Mouse (Mus musculus): ENCODE data around the gene Dgki. TPM values are rescaled to one million over a fixed set of nuclear protein-coding genes. Genes with fewer than 3 reads are reported as not detected.

Dgki gene
- polyA plus RNA-seq, 1 experiment from 2014 or later = 7.6 TPM

GRCm38 (mm10) chr6:37241434-37241833 lies 58.5 kb downstream of the Dgki start:
- no peak overlapping the region for H3K4me3 ChIP-seq (ENCODE audit: low read depth, low read length)
- no peak overlapping the region for H3K27ac ChIP-seq (ENCODE audit: low read length)
- no peaks in the 10 kb centered on the region for H3K27me3 ChIP-seq (ENCODE audit: control insufficient read depth, insufficient read depth, low read depth, low read length)
- no peaks in the 10 kb centered on the region for H3K9me3 ChIP-seq (replicated peaks; ENCODE audit: control insufficient read depth, low read length, poor library complexity, severe bottlenecking)
- no peak overlapping the region for H3K9ac ChIP-seq (ENCODE audit: low read depth, low read length)
- peaks cover 10% of the 10 kb centered on the region for H3K4me1 ChIP-seq (ENCODE audit: control insufficient read depth, insufficient read depth, low read length)
- WGBS = 91% methylated on average over 4 of the region's 4 CpGs
- H3K36me3 ChIP-seq (ENCODE audit: control insufficient read depth, insufficient read depth, low read length) = no peaks in the 10 kb centered on the region
- no peak for ATAC-seq
- no peak overlapping the region for H3K4me2 ChIP-seq (ENCODE audit: low read length)

GRCm38 (mm10) chr6:37240140-37240539 lies 59.8 kb downstream of the Dgki start:
- Histone ChIP-seq H3K4me2 (ENCODE audit: low read length) (no peak overlapping the region), H3K27me3 (ENCODE audit: control insufficient read depth, insufficient read depth, low read depth, low read length) (no peaks in the 10 kb centered on the region), H3K9me3 (replicated peaks; ENCODE audit: control insufficient read depth, low read length, poor library complexity, severe bottlenecking) (no peaks in the 10 kb centered on the region), H3K9ac (ENCODE audit: low read depth, low read length) (no peak overlapping the region), H3K36me3 (ENCODE audit: control insufficient read depth, insufficient read depth, low read length) (no peaks in the 10 kb centered on the region), H3K4me3 (ENCODE audit: low read depth, low read length) (no peak overlapping the region), H3K4me1 (ENCODE audit: control insufficient read depth, insufficient read depth, low read length) (peaks cover 8% of the 10 kb centered on the region), H3K27ac (ENCODE audit: low read length) (no peak overlapping the region)
- ATAC-seq = no peak
- 65% methylated on average over 7 of the region's 7 CpGs for WGBS

- no peaks in the 10 kb centered on the region for H3K9me3 ChIP-seq (replicated peaks; ENCODE audit: control insufficient read depth, low read length, poor library complexity, severe bottlenecking)
- 76% methylated on average over 2 of the region's 2 CpGs for WGBS
- no peaks in the 10 kb centered on the region for H3K36me3 ChIP-seq (ENCODE audit: control insufficient read depth, insufficient read depth, low read length)
- H3K4me1 ChIP-seq (ENCODE audit: control insufficient read depth, insufficient read depth, low read length) = 0 out of 2 replicates have a peak, but pooled peaks cover 2% of the 10 kb centered on the region
- no peak overlapping the region for H3K27ac ChIP-seq (ENCODE audit: low read length)
- no peak overlapping the region for H3K4me2 ChIP-seq (ENCODE audit: low read length)
- no peaks in the 10 kb centered on the region for H3K27me3 ChIP-seq (ENCODE audit: control insufficient read depth, insufficient read depth, low read depth, low read length)
- ATAC-seq = no peak; the same call in 1 of the 2 replicates
- no peak overlapping the region for H3K4me3 ChIP-seq (ENCODE audit: low read depth, low read length)
- no peak overlapping the region for H3K9ac ChIP-seq (ENCODE audit: low read depth, low read length)
Observed at GRCm38 (mm10) chr6:37236893-37237292, 63.1 kb downstream of the Dgki start.

- ATAC-seq = no peak
- H3K4me3 ChIP-seq (ENCODE audit: low read depth, low read length) = no peak overlapping the region
- H3K4me2 ChIP-seq (ENCODE audit: low read length) = no peak overlapping the region
- no peaks in the 10 kb centered on the region for H3K27me3 ChIP-seq (ENCODE audit: control insufficient read depth, insufficient read depth, low read depth, low read length)
- H3K9me3 ChIP-seq (replicated peaks; ENCODE audit: control insufficient read depth, low read length, poor library complexity, severe bottlenecking) = no peaks in the 10 kb centered on the region
- WGBS = 59% methylated on average over 6 of the region's 6 CpGs
- H3K27ac ChIP-seq (ENCODE audit: low read length) = no peak overlapping the region
- H3K36me3 ChIP-seq (ENCODE audit: control insufficient read depth, insufficient read depth, low read length) = no peaks in the 10 kb centered on the region
- no peak overlapping the region for H3K9ac ChIP-seq (ENCODE audit: low read depth, low read length)
- no peaks in the 10 kb centered on the region for H3K4me1 ChIP-seq (ENCODE audit: control insufficient read depth, insufficient read depth, low read length)
Observed at GRCm38 (mm10) chr6:37231148-37231547, 68.8 kb downstream of the Dgki start.

GRCm38 (mm10) chr6:37222947-37223510 lies 77.0 kb downstream of the Dgki start:
- Histone ChIP-seq H3K4me1 (ENCODE audit: control insufficient read depth, insufficient read depth, low read length) (peaks cover 11% of the 10 kb centered on the region), H3K9ac (ENCODE audit: low read depth, low read length) (no peak overlapping the region), H3K27me3 (ENCODE audit: control insufficient read depth, insufficient read depth, low read depth, low read length) (no peaks in the 10 kb centered on the region), H3K36me3 (ENCODE audit: control insufficient read depth, insufficient read depth, low read length) (no peaks in the 10 kb centered on the region), H3K4me3 (ENCODE audit: low read depth, low read length) (no peak overlapping the region), H3K4me2 (ENCODE audit: low read length) (no peak overlapping the region), H3K9me3 (replicated peaks; ENCODE audit: control insufficient read depth, low read length, poor library complexity, severe bottlenecking) (no peaks in the 10 kb centered on the region), H3K27ac (ENCODE audit: low read length) (no peak overlapping the region)
- WGBS = 63% methylated on average over 7 of the region's 7 CpGs
- no peak for ATAC-seq

GRCm38 (mm10) chr6:37222016-37222415 lies 78.0 kb downstream of the Dgki start:
- H3K9ac ChIP-seq (ENCODE audit: low read depth, low read length) = no peak overlapping the region
- H3K27ac ChIP-seq (ENCODE audit: low read length) = no peak overlapping the region
- H3K4me3 ChIP-seq (ENCODE audit: low read depth, low read length) = no peak overlapping the region
- no peaks in the 10 kb centered on the region for H3K36me3 ChIP-seq (ENCODE audit: control insufficient read depth, insufficient read depth, low read length)
- ATAC-seq = no peak
- no peaks in the 10 kb centered on the region for H3K9me3 ChIP-seq (replicated peaks; ENCODE audit: control insufficient read depth, low read length, poor library complexity, severe bottlenecking)
- H3K4me2 ChIP-seq (ENCODE audit: low read length) = no peak overlapping the region
- H3K4me1 ChIP-seq (ENCODE audit: control insufficient read depth, insufficient read depth, low read length) = peaks cover 12% of the 10 kb centered on the region
- no peaks in the 10 kb centered on the region for H3K27me3 ChIP-seq (ENCODE audit: control insufficient read depth, insufficient read depth, low read depth, low read length)
- WGBS = 52% methylated on average over 6 of the region's 6 CpGs

GRCm38 (mm10) chr6:37219110-37219509 lies 80.9 kb downstream of the Dgki start:
- no peak overlapping the region for H3K27ac ChIP-seq (ENCODE audit: low read length)
- H3K9ac ChIP-seq (ENCODE audit: low read depth, low read length) = no peak overlapping the region
- ATAC-seq = no peak
- no peak overlapping the region for H3K4me3 ChIP-seq (ENCODE audit: low read depth, low read length)
- H3K4me2 ChIP-seq (ENCODE audit: low read length) = no peak overlapping the region
- H3K27me3 ChIP-seq (ENCODE audit: control insufficient read depth, insufficient read depth, low read depth, low read length) = no peaks in the 10 kb centered on the region
- no peaks in the 10 kb centered on the region for H3K36me3 ChIP-seq (ENCODE audit: control insufficient read depth, insufficient read depth, low read length)
- no peaks in the 10 kb centered on the region for H3K9me3 ChIP-seq (replicated peaks; ENCODE audit: control insufficient read depth, low read length, poor library complexity, severe bottlenecking)
- WGBS = 76% methylated on average over 4 of the region's 4 CpGs
- H3K4me1 ChIP-seq (ENCODE audit: control insufficient read depth, insufficient read depth, low read length) = peaks cover 25% of the 10 kb centered on the region

- Histone ChIP-seq H3K9me3 (replicated peaks; ENCODE audit: control insufficient read depth, low read length, poor library complexity, severe bottlenecking) (no peaks in the 10 kb centered on the region), H3K4me3 (ENCODE audit: low read depth, low read length) (no peak overlapping the region), H3K4me2 (ENCODE audit: low read length) (peak overlapping the region; percentile 14; the same call in 1 of the 2 replicates), H3K4me1 (ENCODE audit: control insufficient read depth, insufficient read depth, low read length) (peaks cover 40% of the 10 kb centered on the region), H3K27me3 (ENCODE audit: control insufficient read depth, insufficient read depth, low read depth, low read length) (no peaks in the 10 kb centered on the region), H3K36me3 (ENCODE audit: control insufficient read depth, insufficient read depth, low read length) (no peaks in the 10 kb centered on the region), H3K9ac (ENCODE audit: low read depth, low read length) (no peak overlapping the region), H3K27ac (ENCODE audit: low read length) (peak overlapping the region; percentile 71)
- peak; percentile 73 for ATAC-seq
- WGBS = 20% methylated on average over 4 of the region's 4 CpGs
Observed at GRCm38 (mm10) chr6:37216342-37216763, 83.6 kb downstream of the Dgki start.

- 16% methylated on average over 10 of the region's 10 CpGs for WGBS
- H3K36me3 ChIP-seq (ENCODE audit: control insufficient read depth, insufficient read depth, low read length) = no peaks in the 10 kb centered on the region
- H3K27me3 ChIP-seq (ENCODE audit: control insufficient read depth, insufficient read depth, low read depth, low read length) = no peaks in the 10 kb centered on the region
- H3K4me1 ChIP-seq (ENCODE audit: control insufficient read depth, insufficient read depth, low read length) = peaks cover 45% of the 10 kb centered on the region
- no peak overlapping the region for H3K4me3 ChIP-seq (ENCODE audit: low read depth, low read length)
- H3K9ac ChIP-seq (ENCODE audit: low read depth, low read length) = no peak overlapping the region
- peak; percentile 32; the same call in 1 of the 2 replicates for ATAC-seq
- peak overlapping the region; percentile 25; the same call in 1 of the 2 replicates for H3K4me2 ChIP-seq (ENCODE audit: low read length)
- peak overlapping the region; percentile 71 for H3K27ac ChIP-seq (ENCODE audit: low read length)
- no peaks in the 10 kb centered on the region for H3K9me3 ChIP-seq (replicated peaks; ENCODE audit: control insufficient read depth, low read length, poor library complexity, severe bottlenecking)
Observed at GRCm38 (mm10) chr6:37215655-37216054, 84.3 kb downstream of the Dgki start.
